In the genomic region with DNA sequence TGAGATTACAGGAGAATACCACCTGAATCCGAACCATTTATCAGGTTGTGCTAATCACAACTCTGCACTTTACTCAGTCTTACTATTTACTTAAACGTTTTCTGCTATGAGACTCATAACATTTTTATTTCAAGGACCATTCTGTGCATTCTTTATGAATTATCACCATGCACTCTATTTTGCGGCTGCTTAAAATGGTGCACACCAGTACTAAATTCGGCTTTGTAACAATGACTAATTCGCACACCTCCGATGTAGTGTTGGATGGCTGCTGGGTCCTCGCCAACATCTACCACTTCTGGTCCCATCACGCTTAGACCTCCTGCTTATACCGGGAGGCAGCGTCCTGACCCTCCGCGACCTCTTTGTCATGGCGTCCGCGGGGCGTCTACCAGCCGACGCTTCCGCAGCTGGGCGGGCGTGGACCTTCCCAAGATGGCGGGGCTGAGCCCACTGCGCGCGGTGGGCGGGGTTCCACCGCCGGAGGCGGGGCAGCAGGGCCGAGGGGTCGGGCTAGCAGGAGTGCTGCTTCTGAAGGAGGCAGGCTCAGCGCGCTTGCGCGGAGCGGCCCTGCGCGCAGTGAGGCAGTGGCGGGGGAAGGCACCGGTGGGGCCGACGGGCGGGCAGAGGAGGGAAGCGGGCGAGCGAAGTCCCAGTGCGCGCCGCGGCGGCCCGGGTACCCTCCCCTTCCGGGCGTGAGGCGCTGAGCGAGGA, we compare ENCODE assay signal across 8 mouse cellular contexts. TPM values are rescaled to one million over a fixed set of nuclear protein-coding genes. Genes with fewer than 3 reads are reported as not detected.
DNase-seq lines count a peak whose midpoint lies in the region; ATAC-seq and TF ChIP-seq lines count a peak whose summit lies in the region.

A gene (plus strand): TSS at position 590 of the 714 bp plus-strand sequence.

- H3K27me3 ChIP-seq in forebrain, embryonic 15.5 days = no peaks in the 10 kb centered on the region

- intact Hi-C loops in heart, postnatal 25 days (cut with DNase I) = loop anchor here (5.0 kb wide), 2 partner anchors 65 to 190 kb away; a partner anchor contains a TSS

- H3K4me3 ChIP-seq in ES-E14 (ENCODE audit: insufficient read depth in 1 of 2, low read depth in 1 of 2, low read length in 2 of 2, poor library complexity in 1 of 2, severe bottlenecking in 1 of 2) = peak within 1 kb of the TSS; percentile 89 to 95
- peak within 1 kb of the TSS; percentile 76 for H3K4me3 ChIP-seq in forebrain, embryonic 15.5 days
- peak within 1 kb of the TSS; percentile 93 for H3K4me3 ChIP-seq in lung, adult 2 months (replicated peaks; ENCODE audit: extremely low read depth, low read depth, low read length)

- H3K27ac ChIP-seq in ES-E14 (ENCODE audit: insufficient read depth, low read depth, low read length, poor library complexity, severe bottlenecking) = peak within 1 kb of the TSS; percentile 94
- H3K27ac ChIP-seq in forebrain, embryonic 15.5 days (replicated peaks) = peak within 1 kb of the TSS; percentile 97

- 2% methylated on average over 54 of the region's 56 CpGs for WGBS in forebrain, embryonic 15.5 days
- 2% methylated on average over 56 of the region's 56 CpGs for WGBS in lung, adult 2 months

- TF ChIP-seq CTCF in lung, adult 2 months (IDR thresholded peaks at IDR 0.05; ENCODE audit: insufficient read depth, low read length) = no peak

- in situ Hi-C loops in ES-E14 (cut with MboI; ENCODE audit: low sequenced_read_pairs in 2 of 2, unreplicated experiment in 2 of 2) = no loop called here

- peak; percentile 76 for TF ChIP-seq POLR2A in lung, adult 2 months (IDR thresholded peaks at IDR 0.05; ENCODE audit: borderline replicate concordance, extremely low read depth, low read depth, low read length)

- H3K9me3 ChIP-seq in ES-E14 (ENCODE audit: control insufficient read depth, insufficient read depth, low read depth, low read length) = no peaks in the 10 kb centered on the region
- no peaks in the 10 kb centered on the region for H3K9me3 ChIP-seq in forebrain, embryonic 15.5 days

- peak; percentile 96 for ATAC-seq in forebrain, embryonic 15.5 days (replicated peaks)
- peak; percentile 83 for ATAC-seq in neutrophil, adult 5-6 weeks (ENCODE audit: extremely low read depth, insufficient number of reproducible peaks, low FRiP score, poor library complexity, severe bottlenecking)

- peak within 1 kb of the TSS; percentile 92 for H3K9ac ChIP-seq in ES-E14 (ENCODE audit: insufficient read depth, low read depth, low read length, poor library complexity, severe bottlenecking)
- H3K9ac ChIP-seq in forebrain, embryonic 15.5 days (replicated peaks) = peak within 1 kb of the TSS; percentile 87

- H3K4me2 ChIP-seq in forebrain, embryonic 15.5 days (replicated peaks) = peak within 1 kb of the TSS; percentile 63

- H3K36me3 ChIP-seq in ES-E14 (ENCODE audit: control insufficient read depth, insufficient read depth, low read length, poor library complexity, severe bottlenecking) = no peaks in the 10 kb centered on the region
- no peaks in the 10 kb centered on the region for H3K36me3 ChIP-seq in forebrain, embryonic 15.5 days

- peaks cover 0 to 2% of the 10 kb centered on the region in 2 experiments; a peak in 2 of 4 replicates for H3K4me1 ChIP-seq in ES-E14 (ENCODE audit: control insufficient read depth in 2 of 2, insufficient read depth in 2 of 2, low read length in 2 of 2, poor library complexity in 1 of 2)
- peaks cover 23% of the 10 kb centered on the region for H3K4me1 ChIP-seq in forebrain, embryonic 15.5 days
- no peaks in the 10 kb centered on the region; the same call in 1 of the 2 replicates for H3K4me1 ChIP-seq in lung, adult 2 months (ENCODE audit: control insufficient read depth, insufficient read depth, low read length)

- peak; percentile 91 for DNase-seq in ES-E14 (ENCODE audit: low read depth, low spot score)
- peak; percentile 99 for DNase-seq in cerebellum, adult 11-12 months
- DNase-seq in heart, postnatal 25 days (ENCODE audit: low spot score) = peak; percentile 98
- peak; percentile 98 for DNase-seq in layer of hippocampus, adult 18-20 months (ENCODE audit: low spot score in 2 of 2)
- peak; percentile 96 for DNase-seq in lung, adult 2 months
- DNase-seq in thymus, adult 18-20 months = peak; percentile 99

TF ChIP-seq in ES-E14, 5 proteins besides CTCF, POLR2A, EP300 and RAD21:
- TF ChIP-seq HCFC1 (IDR thresholded peaks at IDR 0.05; ENCODE audit: borderline replicate concordance, insufficient read depth, low read length) (peak; percentile 81), CHD2 (IDR thresholded peaks at IDR 0.05; ENCODE audit: low read depth, low read length) (no peak)

RNA-seq across cellular contexts. Expression of the gene that starts here (rescaled TPM):
- total RNA-seq in ES-E14 (2012; rRNA removed) = 24.2 and 27.9 TPM in 2 replicates
- polyA plus RNA-seq in forebrain, embryonic 15.5 days (2015; fragmentation: Nextera tagmentation; extraction: Ambion mirVana) = 110 TPM in 2 replicates
- total RNA-seq in heart, postnatal 25 days (2021) = 10 to 100 TPM; 63.6 to 66.5 TPM
- 10 to 100 TPM; 40.8 to 42.9 TPM for total RNA-seq in layer of hippocampus, adult 18-20 months (2021)
- polyA plus RNA-seq in lung, adult 2 months (2012; rRNA removed) = 8.1 and 9.0 TPM in 2 replicates
- 33.2 and 35.5 TPM in 2 replicates for total RNA-seq in neutrophil, adult 5-6 weeks (2017)

Comparison
In these comparisons a context has a peak if more than half of its experiments do, and no peak if none do; other contexts are left out.
1. Peak in every context shown above with its lines: DNase-seq, ATAC-seq, H3K4me3 ChIP-seq and H3K27ac ChIP-seq.
2. RNA of the gene that starts here (polyA plus RNA-seq): 110 TPM in forebrain, embryonic 15.5 days; 8.1 to 9.0 TPM in lung, adult 2 months; every median in the first group is over 10 times any median in the second.